Mouse (Mus musculus) forebrain, embryonic 14.5 days (tissue): ENCODE data around the gene Scaf11. TPM values are rescaled to one million over a fixed set of nuclear protein-coding genes. Genes with fewer than 3 reads are reported as not detected.

Experiments used
- ATAC-seq: fragments of 200-750 bp; cut with Nextera tagmentation; 2 replicates; pipeline ENCODE4 v1.8.0; 2017; ENCODE audit warnings: mild to moderate bottlenecking, moderate library complexity
- DNase-seq: peaks from one replicate; pipeline ENCODE4 v3.0.0-alpha.2; 2015; ENCODE audit warnings: low spot score
- H3K27ac ChIP-seq: fragments of 300-500 bp; sonication (generic); 2 replicates; pipeline ENCODE4 v1.5.1; 2014; ENCODE audit warnings: low read depth, mild to moderate bottlenecking, control low read depth, low read length, moderate library complexity
- H3K27me3 ChIP-seq: fragments of 300-500 bp; sonication (generic); replicated peaks from 2 replicates; pipeline ENCODE4 v1.6.1; 2014; ENCODE audit warnings: low read length, control low read depth, mixed read lengths; ENCODE audit not compliant: control insufficient read depth, insufficient read depth
- H3K36me3 ChIP-seq: fragments of 300-500 bp; sonication (generic); 2 replicates; pipeline ENCODE4 v1.6.1; 2014; ENCODE audit warnings: low read length, control low read depth; ENCODE audit not compliant: control insufficient read depth, insufficient read depth
- H3K4me1 ChIP-seq: fragments of 300-500 bp; sonication (generic); 2 replicates; pipeline ENCODE4 v1.6.1; 2014; ENCODE audit warnings: antibody characterized with exemption, low read length, control low read depth; ENCODE audit not compliant: control insufficient read depth, insufficient read depth
- H3K4me2 ChIP-seq: fragments of 300-500 bp; sonication (generic); 2 replicates; pipeline ENCODE4 v1.6.1; 2014; ENCODE audit warnings: mild to moderate bottlenecking, control low read depth, low read length
- H3K4me3 ChIP-seq: fragments of 300-500 bp; sonication (generic); 2 replicates; pipeline ENCODE4 v1.5.1; 2014; ENCODE audit warnings: low read depth, low read length, control low read depth
- H3K9ac ChIP-seq: fragments of 300-500 bp; sonication (generic); 2 replicates; pipeline ENCODE4 v1.6.1; 2014; ENCODE audit warnings: mild to moderate bottlenecking, low read length, control low read depth, moderate library complexity
- H3K9me3 ChIP-seq: fragments of 300-500 bp; sonication (generic); replicated peaks from 2 replicates; pipeline ENCODE4 v1.6.1; 2016; ENCODE audit warnings: low read length, control low read depth, mixed read lengths; ENCODE audit not compliant: control insufficient read depth
- WGBS: fragments of 180-500 bp; shearing (Covaris S2); extraction: QIAGEN DNeasy Blood & Tissue Kit; methylation state at CpG from one replicate; pipeline ENCODE4 v1.1.7; 2014; 5-methylcytosine and 5-hydroxymethylcytosine counted together
- microRNA-seq: library from miRNA; unstranded; fragments of <30 nt; microRNA quantifications from one replicate; pipeline ENCODE4, GENCODE M21; 2016
- polyA plus RNA-seq: library from polyadenylated mRNA; unstranded; fragments of >200 nt; fragmentation: Nextera tagmentation; extraction: Ambion mirVana; gene quantifications from 2 replicates; pipeline ENCODE4 v1.2.1, GENCODE M21; 2014

Scaf11 gene
- polyA plus RNA-seq, 1 experiment from 2014 or later = 50.1 TPM

GRCm38 (mm10) chr15:96372628-96373027 lies 88.0 kb downstream of the Scaf11 start:
- no peak overlapping the region for H3K4me2 ChIP-seq
- no peak overlapping the region for H3K4me3 ChIP-seq
- H3K9ac ChIP-seq = no peak overlapping the region
- peaks cover 72% of the 10 kb centered on the region for H3K36me3 ChIP-seq
- no peaks in the 10 kb centered on the region for H3K9me3 ChIP-seq
- 94% methylated on average over 6 of the region's 6 CpGs for WGBS
- H3K27me3 ChIP-seq = no peaks in the 10 kb centered on the region
- no peak for ATAC-seq
- no peak overlapping the region for H3K27ac ChIP-seq
- DNase-seq = no peak
- H3K4me1 ChIP-seq = no peaks in the 10 kb centered on the region

- Histone ChIP-seq H3K9me3 (no peaks in the 10 kb centered on the region), H3K36me3 (peaks cover 70% of the 10 kb centered on the region), H3K4me3 (no peak overlapping the region), H3K4me1 (no peaks in the 10 kb centered on the region), H3K9ac (no peak overlapping the region), H3K4me2 (no peak overlapping the region), H3K27me3 (no peaks in the 10 kb centered on the region), H3K27ac (no peak overlapping the region)
- 96% methylated on average over 18 of the region's 18 CpGs for WGBS
- DNase-seq (no peak), ATAC-seq (no peak)
Observed at GRCm38 (mm10) chr15:96371311-96371710, 89.3 kb downstream of the Scaf11 start.

GRCm38 (mm10) chr15:96366176-96366963 lies 94.3 kb downstream of the Scaf11 start:
- Histone ChIP-seq H3K4me2 (no peak overlapping the region), H3K4me1 (no peaks in the 10 kb centered on the region), H3K36me3 (peaks cover 82% of the 10 kb centered on the region), H3K9ac (no peak overlapping the region), H3K27ac (no peak overlapping the region), H3K27me3 (no peaks in the 10 kb centered on the region), H3K9me3 (no peaks in the 10 kb centered on the region), H3K4me3 (no peak overlapping the region)
- ATAC-seq (no peak), DNase-seq (no peak)
- WGBS = 87% methylated on average over 11 of the region's 11 CpGs

GRCm38 (mm10) chr15:96365351-96365750 lies 95.3 kb downstream of the Scaf11 start:
- no peak overlapping the region for H3K4me2 ChIP-seq
- no peak overlapping the region for H3K27ac ChIP-seq
- no peaks in the 10 kb centered on the region for H3K9me3 ChIP-seq
- H3K36me3 ChIP-seq = peaks cover 81% of the 10 kb centered on the region
- H3K27me3 ChIP-seq = no peaks in the 10 kb centered on the region
- peak; percentile 31 for DNase-seq
- no peak overlapping the region for H3K4me3 ChIP-seq
- H3K9ac ChIP-seq = no peak overlapping the region
- ATAC-seq = no peak
- WGBS = 58% methylated on average over 3 of the region's 3 CpGs
- H3K4me1 ChIP-seq = no peaks in the 10 kb centered on the region

Small RNA genes lying within 50 kb of the gene (microRNA-seq; reads per million reads assigned to microRNA genes)
- gene Gm25397 = not detected

Other genes starting within 250 kb of the Scaf11 start
- gene Arid2, start 173.3 kb downstream of the Scaf11 start, polyA plus RNA-seq = 24.4 and 27.7 TPM in 2 replicates
- gene Slc38a1, start 182.1 kb upstream of the Scaf11 start, polyA plus RNA-seq = 100 and 129 TPM in 2 replicates
- 142 and 195 TPM in 2 replicates for gene Slc38a2, start 238.9 kb upstream of the Scaf11 start, polyA plus RNA-seq